Mouse (Mus musculus) spleen, postnatal 4 days (tissue): Measurements from ENCODE around the gene Gak.
"Not testable (repeated sequence)": the region's sequence is repeated elsewhere in the genome, so short reads cannot be mapped to it uniquely, and the experiment has no call there.

Experiments
- DNase-seq, 2 experiments: peaks; one replicate each; pipeline ENCODE4 v3.0.0; 2022; ENCODE audit warnings: low spot score in 2 of 2

Gene Gak

DNA sequence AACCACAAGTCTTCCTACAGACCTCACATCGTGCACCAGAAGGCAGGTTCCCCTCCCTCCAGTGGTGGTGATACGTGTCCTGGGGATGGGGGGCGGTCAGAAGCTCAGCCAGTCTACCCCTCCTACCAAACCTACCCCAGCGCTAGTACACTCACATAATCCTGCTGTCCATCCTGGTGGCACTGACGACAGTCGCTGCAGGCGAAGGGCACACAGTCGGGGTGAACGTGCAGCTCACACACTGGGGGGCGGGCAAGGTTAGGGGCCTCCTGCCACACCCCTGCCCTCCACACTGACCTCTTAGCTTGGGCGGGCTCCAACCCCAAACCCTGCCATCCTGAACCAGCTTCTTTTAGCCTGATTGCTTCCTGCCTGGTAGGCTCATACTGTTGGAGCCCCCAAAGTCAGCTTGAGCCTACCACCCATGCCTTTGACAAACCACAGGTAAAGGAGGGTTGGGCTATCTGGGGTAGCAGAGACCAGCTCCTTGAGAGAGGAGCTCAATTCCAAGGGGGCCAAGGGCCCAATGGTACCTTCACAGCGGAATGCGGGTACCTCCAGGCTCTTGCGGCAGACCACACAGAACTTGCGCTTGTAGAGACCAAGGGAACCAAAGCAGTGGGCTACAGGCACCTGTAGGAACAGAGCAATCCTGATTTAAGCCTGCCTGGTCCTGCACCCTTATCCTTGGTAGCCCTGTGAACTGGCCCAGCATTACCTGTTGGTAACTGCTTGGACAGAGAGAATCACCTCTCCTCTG is 26.5 kb upstream of the Gak start:
- peak in 1 of 2 experiments; percentile 59 for DNase-seq

DNA sequence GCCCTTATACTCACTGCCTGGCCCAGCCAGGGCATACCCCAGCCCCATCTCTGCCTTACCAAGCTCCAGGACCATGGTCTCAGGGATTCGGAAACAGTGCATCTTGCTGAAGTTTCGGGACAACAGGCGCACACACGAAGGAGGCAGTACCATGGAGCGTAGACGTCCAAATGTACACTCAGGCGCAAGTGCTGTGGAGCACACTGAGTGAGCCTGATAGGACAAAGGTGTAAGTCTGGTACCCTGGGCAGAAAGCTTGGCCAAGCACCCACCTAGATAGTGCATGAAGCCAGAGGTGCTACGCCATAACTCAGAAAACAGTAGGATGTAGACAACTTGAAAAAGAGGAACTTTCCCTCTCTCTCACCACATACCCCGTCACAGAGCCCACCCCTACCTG is 25.8 kb upstream of the Gak start:
- DNase-seq = no peak

DNA sequence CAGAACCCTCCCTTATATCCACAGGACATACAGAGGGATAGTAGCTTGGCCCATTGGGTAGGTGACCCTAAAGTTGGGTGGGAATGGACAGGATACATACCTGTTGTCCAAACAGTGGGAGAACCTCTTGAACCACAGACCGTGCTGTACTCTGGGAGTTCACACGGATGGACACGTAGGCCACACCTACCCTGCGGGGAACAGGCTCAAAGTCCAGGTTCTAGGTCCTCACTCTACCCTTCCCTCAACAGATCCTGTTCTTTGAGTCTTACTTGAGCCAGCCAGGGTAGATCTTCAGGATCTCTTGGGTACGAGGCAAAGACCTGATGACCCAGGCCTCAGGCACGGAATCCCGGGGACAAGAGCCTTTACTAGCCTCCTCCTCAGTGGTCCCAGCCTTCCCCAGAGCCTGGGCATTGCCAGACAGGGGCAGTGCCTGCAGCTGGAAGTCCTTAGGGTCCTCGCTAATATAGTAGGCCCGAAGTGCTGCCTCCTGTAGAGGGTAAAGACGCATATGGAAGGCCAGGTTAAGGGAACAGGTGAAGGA is 25.0 kb upstream of the Gak start:
- DNase-seq = peak in 1 of 2 experiments; percentile 57

DNA sequence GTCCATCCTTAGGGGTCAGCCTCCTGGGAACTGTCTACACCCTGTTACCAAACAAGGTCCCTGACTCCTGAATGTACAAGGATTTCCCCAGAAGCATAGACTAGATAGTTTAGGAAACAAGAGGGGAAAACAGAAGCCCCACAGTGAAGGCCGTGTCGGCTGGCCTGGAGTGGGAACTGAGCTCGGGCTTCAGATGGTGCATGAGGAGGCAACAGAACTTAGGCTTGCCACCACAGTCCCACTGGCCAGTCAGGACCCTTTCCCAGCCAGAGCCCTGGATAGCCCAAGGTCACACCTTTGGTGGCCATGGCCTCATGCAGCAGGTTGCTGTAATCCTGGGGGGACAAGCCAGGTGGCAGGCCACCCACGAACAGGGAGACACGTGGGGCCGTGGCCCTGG is 23.8 kb upstream of the Gak start:
- DNase-seq = peak in 1 of 2 experiments; percentile 59

DNA sequence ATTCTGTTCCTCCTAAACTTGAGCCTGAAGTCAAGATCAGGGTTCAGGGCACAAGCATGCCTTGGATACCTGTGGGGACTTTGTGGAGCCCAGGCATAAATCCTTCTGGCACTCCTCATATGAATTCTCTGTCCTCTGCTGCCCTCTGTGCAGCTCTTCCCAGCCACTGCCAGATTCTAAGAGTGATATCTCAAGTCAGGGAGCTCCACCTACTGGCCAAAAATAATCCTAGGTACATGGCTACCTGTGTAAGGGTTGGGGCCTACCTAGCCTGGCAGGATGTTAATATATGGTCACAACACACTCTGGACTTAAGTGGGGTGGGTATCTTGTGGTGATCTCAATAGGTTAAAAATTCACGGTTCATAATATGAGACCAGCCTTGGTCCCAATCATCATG is 22.3 kb upstream of the Gak start:
- DNase-seq = peak; percentile 52 to 66

DNA sequence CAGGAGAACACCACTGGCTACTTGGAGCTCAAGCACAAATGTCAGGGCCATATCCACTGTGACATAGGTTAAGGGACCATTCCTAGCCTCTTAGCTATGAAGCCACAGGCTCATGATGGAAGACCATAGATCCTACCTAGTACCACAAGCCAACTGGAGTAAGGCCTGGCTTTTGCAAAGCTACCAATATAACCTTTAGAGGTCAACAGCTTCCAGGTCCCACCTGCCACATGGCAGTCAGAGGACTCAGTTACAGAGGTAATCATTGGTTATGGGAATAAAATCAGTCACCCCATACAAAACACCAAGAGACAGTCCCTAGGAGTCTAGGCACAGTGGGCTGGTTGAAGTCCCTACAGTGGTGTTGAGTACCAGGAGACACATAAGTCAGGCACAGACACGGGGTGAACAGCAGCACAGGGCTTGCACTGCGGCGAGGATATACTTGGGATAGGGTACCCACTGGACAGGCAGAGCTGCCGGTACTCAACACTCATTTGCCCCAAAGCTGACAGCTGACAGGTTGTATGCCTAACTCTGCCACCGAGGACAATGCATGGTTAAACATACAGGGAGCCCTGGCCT is 21.7 kb upstream of the Gak start:
- DNase-seq = peak in 1 of 2 experiments; percentile 51

DNA sequence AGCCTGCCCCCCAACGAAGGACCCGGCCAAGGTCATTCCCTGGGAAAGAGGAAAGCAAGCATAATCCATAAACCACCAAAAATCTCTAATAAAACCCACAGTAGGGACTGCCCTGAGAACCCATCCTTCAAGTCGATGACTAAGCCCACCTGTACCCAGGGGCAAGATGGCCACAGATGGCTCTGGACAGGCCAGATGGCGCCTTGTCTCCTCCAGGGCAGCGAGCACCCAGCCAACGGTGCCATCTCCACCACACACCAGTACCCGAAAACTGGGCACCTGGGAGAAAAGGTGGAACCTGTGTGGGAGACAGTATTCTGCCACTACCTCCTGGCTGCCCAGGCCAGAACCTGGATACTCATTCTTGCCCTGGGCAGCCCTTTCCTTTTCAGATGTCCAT is 20.8 kb upstream of the Gak start:
- no peak for DNase-seq

DNA sequence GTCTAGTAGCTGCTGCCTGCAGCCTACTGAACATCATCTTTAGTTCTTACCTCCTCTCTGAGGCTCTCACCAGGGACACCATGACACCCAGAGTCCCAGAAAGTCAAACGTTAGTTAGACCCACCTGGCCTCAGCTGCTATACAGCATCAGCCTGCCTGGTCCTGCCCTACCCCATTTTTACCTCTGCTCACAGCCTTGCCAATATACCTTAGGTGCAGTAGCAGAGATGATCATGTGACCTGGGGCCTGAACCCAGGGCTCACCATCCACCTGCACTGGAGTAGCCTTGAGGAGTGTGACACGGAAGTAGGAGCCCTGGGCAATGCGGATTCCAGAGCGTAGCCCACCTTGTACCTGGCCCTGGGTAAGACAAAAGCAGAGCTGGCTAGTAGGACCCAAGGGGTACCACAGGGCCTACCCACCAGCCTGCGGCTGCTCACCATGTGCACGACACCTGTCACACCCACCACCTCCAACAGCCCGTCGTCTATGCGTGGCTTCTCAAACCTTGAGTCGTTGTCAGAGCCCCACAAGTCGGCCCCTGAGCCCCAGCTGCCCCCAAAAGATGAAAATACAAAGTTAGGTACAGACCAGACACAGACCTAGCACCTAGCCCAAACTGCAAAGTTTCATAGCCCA is 19.5 kb upstream of the Gak start:
- DNase-seq = no peak

DNA sequence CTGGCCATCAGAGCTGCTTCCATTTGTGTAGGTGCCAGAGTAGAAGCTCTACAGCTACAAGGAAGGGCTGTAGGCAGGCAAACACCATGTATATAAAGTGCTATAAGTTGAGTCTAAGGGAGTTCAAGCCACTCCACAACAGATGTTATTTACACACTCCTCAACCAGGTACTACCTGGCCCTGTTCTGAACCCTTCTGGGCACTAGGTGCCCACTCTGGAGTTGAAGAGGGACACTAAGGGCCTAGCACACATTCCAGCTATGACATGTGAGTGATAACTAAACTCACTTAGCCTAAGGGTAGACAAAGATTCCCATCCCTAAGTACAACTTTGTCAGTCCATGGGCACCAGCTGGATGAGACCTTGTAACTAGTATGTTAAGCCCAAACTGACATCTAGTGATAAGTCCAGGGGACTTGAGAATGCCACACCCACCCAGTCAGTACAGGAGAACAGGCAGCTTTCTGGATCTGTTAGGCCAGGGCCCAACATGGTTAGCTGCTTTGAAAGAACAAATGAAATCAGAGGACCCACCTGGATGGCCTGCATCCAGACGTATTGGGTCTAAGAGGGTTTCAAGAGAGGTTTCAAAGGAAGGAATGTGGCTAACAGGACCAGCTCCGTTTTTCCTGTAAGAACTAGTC is 18.4 kb upstream of the Gak start:
- DNase-seq = no peak

DNA sequence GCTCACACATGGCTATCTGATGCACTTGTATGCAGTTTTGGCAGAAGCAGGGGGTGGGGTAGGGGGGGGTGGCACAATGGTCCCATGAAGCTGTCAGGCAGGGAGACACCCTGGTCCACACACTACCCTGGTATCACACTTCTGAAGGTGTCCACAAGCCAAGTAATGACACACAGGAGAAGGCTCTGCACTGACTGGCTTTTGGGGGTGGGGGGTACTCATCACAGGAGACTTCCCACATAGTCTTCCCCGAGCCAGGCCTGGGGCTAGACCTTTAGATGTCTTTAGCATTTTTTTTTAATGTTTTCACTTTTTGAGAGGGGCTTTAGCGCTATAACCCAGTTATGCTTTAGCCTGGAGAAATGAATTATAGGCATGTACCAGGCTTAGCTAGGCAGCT is 17.8 kb upstream of the Gak start:
- DNase-seq = no peak

DNA sequence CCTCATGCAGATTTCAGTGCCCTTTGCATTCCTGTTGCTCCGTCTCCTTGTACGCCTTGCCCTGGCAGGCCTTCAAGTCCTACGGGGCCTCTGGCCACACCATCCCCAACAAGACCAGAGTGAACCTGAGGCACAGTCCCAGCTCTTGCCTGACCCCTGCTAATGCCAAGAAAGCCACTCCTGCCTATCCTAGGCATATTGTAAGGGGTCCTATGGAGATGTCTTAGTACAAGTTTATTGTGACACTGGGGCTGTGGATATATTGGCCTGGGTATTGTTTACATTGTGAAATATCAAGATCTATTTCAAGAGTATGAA is 16.7 kb upstream of the Gak start:
- DNase-seq = no peak

DNA sequence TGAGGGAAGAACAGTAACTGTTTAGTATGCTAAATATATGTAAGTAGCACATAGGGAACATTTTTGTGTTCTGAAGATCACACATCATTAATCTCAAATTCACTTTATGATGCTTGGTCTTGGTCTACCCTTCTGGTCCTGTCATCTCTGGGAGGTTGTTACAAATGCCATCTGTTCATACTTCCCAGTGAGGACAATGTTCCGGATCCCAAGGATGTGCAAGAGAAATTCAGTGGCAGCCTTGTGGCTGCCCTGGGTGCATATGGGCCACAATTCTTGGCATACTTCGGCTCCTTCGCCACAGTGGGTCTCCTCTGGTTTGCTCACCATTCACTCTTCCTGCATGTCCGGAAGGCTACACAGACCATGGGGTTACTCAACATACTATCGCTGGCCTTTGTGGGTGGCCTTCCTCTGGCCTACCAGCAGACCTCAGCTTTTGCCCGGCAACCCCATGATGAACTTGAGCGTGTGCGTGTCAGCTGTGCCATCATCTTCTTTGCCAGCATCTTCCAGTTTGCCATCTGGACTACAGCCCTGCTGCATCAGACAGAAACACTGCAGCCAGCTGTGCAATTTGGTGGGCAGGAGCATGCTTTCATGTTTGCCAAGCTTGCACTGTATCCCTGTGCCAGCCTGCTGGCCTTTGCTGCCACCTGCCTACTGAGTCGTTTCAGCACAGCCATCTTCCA is 16.2 kb upstream of the Gak start:
- no peak for DNase-seq

DNA sequence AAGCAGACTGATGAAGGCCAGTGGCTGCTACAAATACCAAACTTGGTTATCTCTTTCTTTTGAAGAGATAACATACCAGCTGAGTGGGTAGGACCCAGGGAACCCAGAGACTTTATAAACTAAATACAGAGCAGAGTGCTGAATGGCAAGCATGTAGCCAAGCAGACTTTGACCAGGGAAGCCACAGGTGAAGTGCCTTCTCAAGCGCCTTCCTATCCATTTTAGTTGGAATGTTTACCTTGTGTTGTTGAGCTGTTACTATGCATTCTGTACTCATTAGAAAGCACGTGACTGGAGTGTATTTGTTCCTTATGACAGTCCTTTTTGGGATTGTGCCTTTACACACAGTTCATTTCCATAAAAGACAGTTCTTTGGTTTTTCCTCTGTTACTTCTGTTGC is 14.1 kb upstream of the Gak start:
- no peak for DNase-seq

DNA sequence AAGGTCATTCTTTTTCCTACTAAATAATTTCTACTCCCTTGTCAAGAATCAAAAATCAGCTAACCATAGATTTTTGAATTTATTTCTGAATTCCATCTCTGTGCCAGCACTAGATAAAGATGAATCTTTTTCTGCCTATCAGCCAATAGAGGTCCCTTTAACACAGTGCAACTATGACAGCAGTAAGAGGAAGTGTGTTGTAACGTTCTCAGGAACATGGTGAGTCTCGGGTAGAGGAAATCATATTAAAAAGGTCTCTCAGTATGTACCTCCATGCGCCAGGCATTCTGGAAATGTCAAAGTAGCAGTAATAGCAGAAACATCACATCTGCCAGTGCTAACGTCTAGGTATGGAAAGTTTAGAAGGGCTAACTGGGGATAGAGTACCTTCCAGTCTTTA is 6.6 kb upstream of the Gak start:
- DNase-seq = no peak

DNA sequence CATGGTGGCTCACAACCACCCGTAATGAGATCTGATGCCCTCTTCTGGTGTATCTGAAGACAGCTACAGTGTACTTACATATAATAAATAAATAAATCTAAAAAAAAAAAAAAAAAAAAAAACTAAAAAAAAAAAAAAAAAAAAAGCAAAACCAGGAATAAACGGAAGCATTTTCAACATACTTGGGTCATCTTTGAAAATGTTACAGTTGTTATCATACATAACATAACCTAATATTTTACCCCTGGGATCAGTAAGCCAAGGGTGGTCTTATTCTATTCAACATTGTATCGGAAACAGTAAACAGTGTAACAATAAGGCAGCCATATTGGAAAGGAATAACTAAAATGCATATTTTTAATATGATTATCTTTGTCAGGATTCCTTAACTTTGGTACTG is 4.5 kb upstream of the Gak start:
- not testable (repeated sequence) for DNase-seq

DNA sequence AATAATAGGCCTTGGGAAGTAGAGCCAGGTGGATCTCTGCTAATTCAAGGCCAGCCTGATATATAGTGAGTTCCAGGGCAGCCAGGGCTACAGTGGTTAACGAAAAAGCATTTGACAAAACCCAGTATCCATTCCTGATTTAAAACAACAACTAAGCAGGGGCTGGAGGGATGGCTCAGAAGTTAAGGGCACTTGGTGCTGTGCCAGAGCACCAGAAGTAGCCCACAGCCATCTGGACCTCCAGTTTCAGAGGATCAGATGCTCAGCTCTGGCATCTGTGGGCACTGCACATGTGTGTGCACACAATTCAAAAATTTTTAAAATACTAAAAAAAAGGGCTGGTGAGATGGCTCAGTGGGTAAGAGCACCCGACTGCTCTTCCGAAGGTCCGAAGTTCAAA is 4.1 kb upstream of the Gak start:
- DNase-seq = no peak

DNA sequence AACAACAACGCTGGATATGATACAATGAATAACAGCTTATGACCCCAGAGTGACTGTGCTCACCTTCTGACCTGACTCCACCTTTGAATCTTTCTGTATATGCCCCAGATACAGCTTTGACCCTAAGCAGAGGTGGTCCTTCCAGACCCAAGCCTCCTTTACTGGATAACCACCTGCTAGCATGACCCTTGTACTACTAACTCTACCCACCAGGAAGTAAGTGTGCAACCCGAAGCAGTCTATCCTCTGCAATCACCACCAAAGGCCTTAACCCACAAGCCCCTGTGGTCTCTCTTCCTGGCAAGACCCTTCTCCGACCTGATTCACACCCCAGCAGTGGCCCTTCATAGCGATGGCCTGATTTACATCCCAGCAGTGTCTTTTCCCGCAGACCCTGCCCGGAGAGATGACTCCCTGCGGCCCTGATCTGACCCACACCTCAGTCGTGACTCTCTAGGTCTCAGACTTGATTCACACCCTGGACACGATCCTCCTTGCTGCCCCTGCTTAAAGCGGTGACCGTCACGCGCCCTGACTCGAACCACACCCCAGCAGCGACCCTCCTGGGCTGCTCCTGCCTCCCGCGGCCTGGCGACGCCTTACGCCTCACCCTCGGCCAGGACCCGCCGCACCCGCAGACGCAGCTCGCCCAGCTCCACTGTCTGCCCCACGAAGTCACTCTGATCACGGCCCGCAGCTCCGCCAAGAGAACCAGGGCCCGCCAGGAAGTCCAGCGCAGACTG is 493 bp downstream of the Gak start:
- no peak for DNase-seq

DNA sequence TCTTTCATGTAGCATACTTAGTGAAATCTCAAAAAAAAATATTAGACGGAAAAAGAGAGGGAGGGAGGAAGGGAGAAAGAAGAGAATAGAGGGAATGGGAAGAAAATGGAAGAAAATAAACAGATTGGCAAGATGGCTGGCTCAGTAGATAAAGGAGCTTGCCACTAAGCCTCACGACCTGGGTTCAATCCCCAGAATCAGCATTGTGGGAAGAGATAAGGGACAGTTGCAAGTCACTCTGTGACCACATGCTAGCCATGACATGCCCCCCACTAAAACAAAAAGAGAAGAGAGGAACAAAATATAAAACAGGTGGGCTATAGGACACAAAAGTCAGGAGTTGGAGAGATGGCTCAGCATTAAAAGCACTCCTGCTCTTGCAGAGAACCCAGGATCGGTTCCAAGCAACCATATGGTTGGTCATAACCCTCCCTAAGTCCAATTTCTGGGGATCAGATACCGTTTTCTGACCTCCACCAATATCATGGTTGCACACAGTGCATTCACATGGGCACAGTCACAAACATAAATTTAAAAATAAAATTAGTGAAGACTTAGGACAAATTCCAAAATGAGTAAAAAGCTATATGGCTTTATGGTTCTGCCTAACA is 3.4 kb downstream of the Gak start:
- DNase-seq = no peak

DNA sequence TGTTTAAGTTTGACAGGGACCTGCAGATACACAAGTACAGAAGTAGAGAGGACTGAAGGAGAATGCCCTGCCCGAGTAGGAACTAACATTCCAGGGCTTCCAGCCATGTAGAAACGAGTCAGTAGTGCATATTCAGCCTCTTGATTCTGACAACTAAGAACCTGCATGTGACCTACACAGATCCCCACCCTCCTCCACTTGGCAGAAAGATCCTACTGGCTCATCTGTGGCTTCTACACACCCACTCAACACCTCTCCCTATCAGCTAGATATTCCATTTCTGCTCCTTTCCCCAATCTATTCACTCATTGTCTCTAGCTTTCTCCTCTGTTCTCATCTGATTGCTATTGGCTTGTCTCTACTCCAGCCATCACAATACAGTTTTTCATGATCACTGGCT is 7.7 kb downstream of the Gak start:
- DNase-seq = no peak

DNA sequence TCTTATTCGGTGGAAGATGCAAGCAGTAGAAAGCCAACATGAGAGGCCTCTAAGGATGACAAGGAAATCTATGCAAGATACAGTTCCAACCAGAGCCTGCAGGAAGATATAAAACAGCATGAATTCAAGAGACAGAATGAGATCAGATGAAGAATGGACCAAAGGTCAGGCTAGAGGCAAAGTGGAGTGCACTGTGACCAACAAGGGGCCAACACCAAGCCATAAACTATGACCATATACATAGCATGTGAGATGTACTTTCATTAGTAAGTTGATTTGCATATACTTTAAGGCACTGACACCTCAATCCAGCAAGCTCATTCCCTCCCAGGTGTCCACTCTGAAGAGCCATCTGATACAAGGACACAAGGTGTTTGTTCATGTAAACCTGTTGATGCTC is 19.1 kb downstream of the Gak start:
- DNase-seq = no peak

DNA sequence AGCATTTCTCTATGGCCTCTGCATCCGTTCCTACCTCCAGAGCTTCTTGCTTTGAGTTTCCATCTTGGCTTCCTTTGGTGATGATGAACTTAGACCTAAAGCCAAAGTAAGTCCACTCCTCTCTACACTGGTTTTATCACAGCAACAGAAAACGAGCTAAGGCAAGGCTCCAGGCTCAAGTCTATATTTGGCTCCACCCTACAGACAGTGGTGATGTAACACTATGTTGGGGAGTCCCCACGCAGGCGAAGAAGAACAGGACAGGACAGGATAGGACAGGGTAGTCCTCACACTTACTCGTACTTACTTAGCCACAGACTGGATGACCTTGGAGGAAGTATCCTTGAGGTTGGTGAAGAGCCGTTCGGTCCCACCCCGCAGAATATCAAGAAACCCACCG is 27.0 kb downstream of the Gak start:
- no peak for DNase-seq
